Mouse (Mus musculus) liver, postnatal 0 days (tissue): Measurements from ENCODE around the gene Nav2.

Experiments used
- CTCF ChIP-seq: sonication (generic); IDR thresholded peaks from 2 replicates; pipeline ENCODE4 v1.5.1; 2016; ENCODE audit warnings: antibody characterized with exemption, low read depth
- EP300 ChIP-seq: IDR thresholded peaks from 2 replicates; pipeline ENCODE4 v1.6.1; 2016; ENCODE audit warnings: antibody characterized with exemption, low read depth, mild to moderate bottlenecking

DNA sequence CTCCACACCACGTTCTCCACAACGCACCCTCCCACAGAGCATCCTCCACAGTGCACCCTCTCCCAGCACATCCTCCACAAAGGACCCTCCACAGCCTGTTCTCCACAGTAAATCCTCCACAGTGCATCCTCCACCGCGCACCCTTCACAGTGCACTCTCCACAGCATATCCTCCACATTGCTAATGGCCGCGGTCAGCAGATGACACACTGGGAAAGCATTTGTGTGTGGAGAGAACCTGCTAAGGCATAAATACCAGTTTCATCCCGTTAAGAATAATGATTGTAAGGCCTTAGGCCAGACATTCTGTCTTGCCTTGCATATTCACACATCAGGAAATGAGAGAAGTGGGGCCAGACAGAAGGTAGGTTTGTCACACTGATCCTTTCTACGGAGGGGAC, 219.7 kb downstream of the Nav2 start:
- TF ChIP-seq CTCF (no peak), EP300 (no peak)
